Mouse (Mus musculus) spleen, adult 2 months (tissue): Measurements from ENCODE around the gene Gm21972. TPM values are rescaled to one million over a fixed set of nuclear protein-coding genes. Genes with fewer than 3 reads are reported as not detected.
A peak's percentile ranks its signal among the peaks of the same experiment; 100 is the strongest.

Source experiments
- DNase-seq, 2 experiments: peaks; one replicate each; pipeline versions ENCODE4 v3.0.0 to v3.0.0-alpha.2; 2012 to 2021; ENCODE audit warnings: low spot score in 2 of 2, low read depth in 1 of 2
- H3K27ac ChIP-seq: fragments of 200-500 bp; 2 replicates; pipeline ENCODE4 v1.5.1; 2012; ENCODE audit warnings: low read length, inconsistent platforms; ENCODE audit not compliant: insufficient read depth
- H3K27me3 ChIP-seq: fragments of 200-500 bp; 2 replicates; pipeline ENCODE4 v1.6.1; 2012; ENCODE audit warnings: mild to moderate bottlenecking, moderate library complexity, low read length, inconsistent platforms; ENCODE audit not compliant: control insufficient read depth, insufficient read depth
- H3K36me3 ChIP-seq: fragments of 200-500 bp; 2 replicates; pipeline ENCODE4 v1.6.1; 2012; ENCODE audit warnings: mild to moderate bottlenecking, low read length, inconsistent platforms; ENCODE audit not compliant: control insufficient read depth, insufficient read depth
- H3K4me1 ChIP-seq: fragments of 200-500 bp; 2 replicates; pipeline ENCODE4 v1.6.1; 2011; ENCODE audit warnings: inconsistent platforms; ENCODE audit not compliant: control insufficient read depth, insufficient read depth, insufficient read length
- H3K4me3 ChIP-seq: fragments of 200-500 bp; 2 replicates; pipeline ENCODE4 v1.5.1; 2011; ENCODE audit warnings: mild to moderate bottlenecking, inconsistent platforms; ENCODE audit not compliant: insufficient read depth, insufficient read length; ENCODE audit errors: extremely low read depth
- CTCF ChIP-seq: fragments of 200-500 bp; IDR thresholded peaks from 2 replicates; pipeline ENCODE4 v1.5.1; 2011; ENCODE audit warnings: mild to moderate bottlenecking, inconsistent platforms; ENCODE audit not compliant: insufficient read depth, insufficient read length, insufficient replicate concordance; ENCODE audit errors: extremely low read depth
- POLR2A ChIP-seq: fragments of 200-500 bp; IDR thresholded peaks from 2 replicates; pipeline ENCODE4 v1.6.1; 2011; ENCODE audit warnings: low read depth, low read length, inconsistent platforms
- WGBS: fragments of 180-500 bp; shearing (Covaris S2); methylation state at CpG from one replicate; pipeline ENCODE4 v1.1.7; 2018; 5-methylcytosine and 5-hydroxymethylcytosine counted together
- polyA plus RNA-seq: library from polyadenylated mRNA; depleted of rRNA; stranded (reverse); fragments of >200 nt; gene quantifications from 2 replicates; pipeline ENCODE4 v1.2.3, GENCODE M21; 2012

Gene Gm21972
- polyA plus RNA-seq, 1 experiment: not detected

DNA sequence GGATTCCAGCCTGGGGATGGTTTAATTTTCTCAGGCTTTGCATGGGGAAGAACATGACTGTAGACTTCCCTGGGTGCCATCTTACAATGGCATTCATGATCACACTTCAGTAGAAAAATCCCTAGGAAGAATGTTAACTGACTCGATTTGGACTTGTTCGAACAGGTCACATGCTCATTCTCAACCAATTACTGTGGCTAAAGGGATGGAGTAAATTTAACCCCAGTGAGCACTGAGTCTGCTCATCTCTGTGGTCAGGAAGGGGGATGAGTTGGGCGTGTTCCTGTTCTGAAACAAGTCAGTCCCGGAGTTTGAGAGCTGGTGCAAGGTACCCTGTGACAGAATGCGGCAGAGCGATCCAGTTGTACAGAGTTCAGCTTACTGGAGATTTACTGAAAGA, 17.5 kb downstream of the Gm21972 start:
- TF ChIP-seq POLR2A: no peak
- no peak for TF ChIP-seq CTCF
- no peak for DNase-seq
- Histone ChIP-seq H3K27ac (no peak overlapping the region), H3K27me3 (no peaks in the 10 kb centered on the region), H3K4me1 (peaks cover 2% of the 10 kb centered on the region; the same call in 1 of the 2 replicates), H3K4me3 (no peak overlapping the region), H3K36me3 (no peaks in the 10 kb centered on the region)
- 69% methylated on average over 6 of the region's 6 CpGs for WGBS

DNA sequence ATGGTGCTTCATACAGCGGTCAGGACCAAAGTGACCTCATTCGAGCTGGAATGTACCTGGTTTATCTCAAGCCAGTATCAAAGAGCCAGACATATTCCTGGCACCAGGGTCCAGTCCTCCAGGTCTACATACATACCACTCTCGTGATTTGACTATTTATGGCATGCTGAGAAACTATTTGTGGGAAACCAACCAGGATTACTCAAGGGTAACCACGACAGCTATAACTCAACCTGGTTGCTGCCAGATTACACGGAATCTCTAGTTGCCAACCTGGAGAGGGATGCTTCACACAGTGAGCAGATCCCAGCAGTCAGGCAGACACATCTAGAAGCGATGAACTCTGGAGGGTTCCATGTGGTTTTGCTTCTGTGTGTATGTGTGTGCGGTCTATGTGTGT, 17.9 kb downstream of the Gm21972 start:
- H3K4me3 ChIP-seq: no peak overlapping the region
- no peaks in the 10 kb centered on the region for H3K36me3 ChIP-seq
- no peak overlapping the region for H3K27ac ChIP-seq
- no peaks in the 10 kb centered on the region for H3K27me3 ChIP-seq
- H3K4me1 ChIP-seq: peaks cover 2% of the 10 kb centered on the region; the same call in 1 of the 2 replicates
- 79% methylated on average over 7 of the region's 7 CpGs for WGBS
- no peak for DNase-seq
- TF ChIP-seq POLR2A: no peak
- no peak for TF ChIP-seq CTCF

DNA sequence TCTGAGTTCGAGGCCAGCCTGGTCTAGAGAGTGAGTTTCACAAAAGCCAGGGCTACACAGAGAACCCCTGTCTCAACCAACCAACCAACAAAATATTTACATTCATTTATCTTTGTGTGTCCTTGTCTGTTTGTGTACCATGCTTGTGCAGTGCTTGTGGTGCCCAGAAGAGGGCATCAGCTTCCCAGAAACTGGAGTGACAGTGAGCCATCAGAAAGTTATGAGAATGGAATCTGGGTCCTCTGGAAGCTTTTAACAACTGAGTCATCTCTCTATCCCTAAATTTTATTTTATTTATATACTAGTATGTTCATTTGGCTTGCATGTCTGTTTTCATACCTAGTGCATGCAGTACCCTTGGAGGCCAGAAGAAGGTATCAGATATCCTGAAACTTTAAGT, 19.2 kb downstream of the Gm21972 start:
- 88% methylated on average over 1 of the region's 1 CpGs for WGBS
- TF ChIP-seq CTCF (peak; percentile 17; the same call in 1 of the 2 replicates), POLR2A (no peak)
- Histone ChIP-seq H3K27me3 (no peaks in the 10 kb centered on the region), H3K4me3 (no peak overlapping the region), H3K36me3 (no peaks in the 10 kb centered on the region), H3K4me1 (peaks cover 2% of the 10 kb centered on the region; the same call in 1 of the 2 replicates), H3K27ac (no peak overlapping the region)
- no peak for DNase-seq

DNA sequence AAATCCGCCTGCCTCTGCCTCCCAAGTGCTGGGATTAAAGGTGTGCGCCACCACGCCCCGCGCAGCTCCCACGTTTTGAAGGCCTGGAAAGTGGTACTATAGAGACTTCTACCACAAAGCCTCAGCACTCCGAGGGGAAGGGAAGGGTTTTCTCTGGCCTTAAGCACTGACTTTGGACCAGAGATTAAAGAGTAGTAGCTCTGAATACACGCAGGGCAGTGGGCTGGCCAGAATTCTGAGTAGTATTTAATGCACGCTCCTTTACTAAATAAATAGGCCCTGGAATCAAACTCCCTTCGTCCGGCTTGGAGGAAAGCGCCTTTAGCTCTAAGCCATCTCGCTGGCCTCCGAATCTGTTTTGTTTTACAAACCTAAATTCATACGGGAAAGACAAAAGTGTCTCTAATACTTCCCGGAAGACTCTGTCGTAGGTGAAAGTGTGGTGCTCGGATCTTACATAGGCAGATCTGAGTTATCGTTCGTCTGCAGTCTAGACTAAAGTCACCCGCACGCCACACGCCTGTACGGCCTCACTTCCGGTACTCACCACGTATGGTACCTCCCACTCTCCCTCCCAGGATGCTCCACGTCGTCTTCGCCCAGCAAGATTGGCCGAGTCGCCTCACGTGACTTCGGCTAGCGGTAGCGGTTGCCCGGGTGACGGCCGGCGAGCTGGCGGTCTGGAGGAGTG, 20.8 kb downstream of the Gm21972 start, which contains the start of gene Armc9:
Gene Armc9, plus strand, starts transcription at position 648 of the 691 bp plus-strand sequence.
- Histone ChIP-seq H3K27ac (peak within 1 kb of the TSS; percentile 43), H3K4me1 (peaks cover 2% of the 10 kb centered on the region; the same call in 1 of the 2 replicates), H3K4me3 (peak within 1 kb of the TSS; percentile 63), H3K36me3 (no peaks in the 10 kb centered on the region), H3K27me3 (no peaks in the 10 kb centered on the region)
- peak; percentile 93 to 97 for DNase-seq
- 3% methylated on average over 40 of the region's 40 CpGs for WGBS
- TF ChIP-seq POLR2A: peak; percentile 95
- TF ChIP-seq CTCF: no peak

DNA sequence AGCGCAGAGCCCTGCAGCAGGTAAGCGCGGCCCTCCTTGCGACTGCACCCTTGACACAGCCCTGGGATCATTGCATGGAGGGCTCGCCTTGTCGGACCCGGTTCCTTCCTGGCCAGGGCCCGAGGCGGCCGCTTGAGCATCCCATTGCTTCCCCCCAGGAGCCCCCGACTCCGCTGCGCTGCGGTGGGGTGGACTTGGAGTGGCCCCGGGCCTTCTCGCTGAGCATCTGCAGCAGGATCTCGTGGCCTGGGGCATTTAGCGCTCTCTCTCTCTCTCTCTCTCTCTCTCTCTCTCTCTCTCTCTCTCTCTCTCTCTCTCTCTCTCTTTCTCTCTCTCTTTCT, 21.4 kb downstream of the Gm21972 start:
- H3K27ac ChIP-seq: no peak overlapping the region
- WGBS: 0% methylated on average over 18 of the region's 18 CpGs
- DNase-seq: no peak
- no peaks in the 10 kb centered on the region for H3K36me3 ChIP-seq
- TF ChIP-seq POLR2A (no peak), CTCF (no peak)
- peak overlapping the region; percentile 63 for H3K4me3 ChIP-seq
- peaks cover 2% of the 10 kb centered on the region; the same call in 1 of the 2 replicates for H3K4me1 ChIP-seq
- no peaks in the 10 kb centered on the region for H3K27me3 ChIP-seq

DNA sequence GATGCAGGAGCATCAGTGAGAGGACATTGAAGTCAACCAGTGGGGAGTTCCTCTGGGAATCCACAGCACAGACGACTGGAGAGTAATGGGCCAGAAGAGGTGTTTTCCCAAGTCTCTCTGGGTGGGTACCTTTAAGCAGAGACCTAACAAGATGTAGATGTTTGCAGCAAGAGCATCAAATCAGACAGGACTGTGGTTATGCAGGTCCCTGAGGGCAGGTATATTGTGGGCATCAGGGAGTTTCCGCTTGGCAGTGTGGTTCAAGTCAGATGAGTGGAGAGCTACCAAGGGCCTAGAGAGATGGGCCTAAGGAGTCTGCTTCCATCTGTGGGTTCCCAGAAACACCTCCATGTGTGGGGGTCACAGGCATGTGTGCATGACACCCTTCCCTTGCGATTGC, 22.6 kb downstream of the Gm21972 start:
- Histone ChIP-seq H3K36me3 (no peaks in the 10 kb centered on the region), H3K4me1 (peaks cover 2% of the 10 kb centered on the region; the same call in 1 of the 2 replicates), H3K27me3 (no peaks in the 10 kb centered on the region), H3K27ac (no peak overlapping the region), H3K4me3 (no peak overlapping the region)
- 88% methylated on average over 3 of the region's 3 CpGs for WGBS
- no peak for TF ChIP-seq CTCF
- no peak for TF ChIP-seq POLR2A
- no peak for DNase-seq

DNA sequence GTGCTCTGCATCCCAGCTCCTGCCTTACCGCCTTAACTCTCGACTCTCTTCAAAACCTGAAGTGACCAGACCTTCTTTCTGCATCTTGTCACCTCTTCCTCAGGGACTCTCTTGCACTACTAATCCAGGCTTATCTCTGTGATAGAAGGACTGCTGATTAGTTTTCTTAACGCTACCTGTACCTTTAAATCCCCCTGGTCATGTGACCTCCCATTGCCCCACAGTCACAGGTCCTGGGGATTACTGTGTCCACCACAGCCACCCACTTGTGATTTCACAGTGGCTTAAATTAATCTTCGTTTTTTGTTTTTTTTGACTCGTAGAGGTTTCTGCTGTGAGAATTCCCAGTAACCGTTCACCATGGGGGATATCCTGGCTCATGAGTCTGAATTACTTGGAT, 23.2 kb downstream of the Gm21972 start:
- no peak for DNase-seq
- 97% methylated on average over 6 of the region's 6 CpGs for WGBS
- no peaks in the 10 kb centered on the region for H3K27me3 ChIP-seq
- peaks cover 2% of the 10 kb centered on the region; the same call in 1 of the 2 replicates for H3K4me1 ChIP-seq
- H3K36me3 ChIP-seq: peaks cover 3% of the 10 kb centered on the region
- H3K4me3 ChIP-seq: no peak overlapping the region
- no peak overlapping the region for H3K27ac ChIP-seq
- TF ChIP-seq CTCF: no peak
- TF ChIP-seq POLR2A: no peak
